Mouse (Mus musculus) forebrain, embryonic 13.5 days (tissue): ENCODE measurements around the gene Ascc1. TPM values are rescaled to one million over a fixed set of nuclear protein-coding genes. Genes with fewer than 3 reads are reported as not detected.
"Not testable (repeated sequence)": the region's sequence is repeated elsewhere in the genome, so short reads cannot be mapped to it uniquely, and the experiment has no call there.

ENCODE experiments used
- ATAC-seq: fragments of 200-750 bp; cut with Nextera tagmentation; 2 replicates; pipeline ENCODE4 v1.8.0; 2017
- H3K27ac ChIP-seq: fragments of 300-500 bp; sonication (generic); 2 replicates; pipeline ENCODE4 v1.5.1; 2015; ENCODE audit warnings: inconsistent platforms, mild to moderate bottlenecking, moderate library complexity
- H3K27me3 ChIP-seq: fragments of 300-500 bp; sonication (generic); 2 replicates; pipeline ENCODE4 v1.6.1; 2015; ENCODE audit warnings: mild to moderate bottlenecking, inconsistent platforms
- H3K36me3 ChIP-seq: fragments of 300-500 bp; sonication (generic); 2 replicates; pipeline ENCODE4 v1.6.1; 2015; ENCODE audit warnings: mild to moderate bottlenecking, inconsistent platforms; ENCODE audit not compliant: poor library complexity, severe bottlenecking
- H3K4me1 ChIP-seq: fragments of 300-500 bp; sonication (generic); 2 replicates; pipeline ENCODE4 v1.6.1; 2015; ENCODE audit warnings: inconsistent platforms
- H3K4me2 ChIP-seq: fragments of 300-500 bp; sonication (generic); 2 replicates; pipeline ENCODE4 v1.6.1; 2015; ENCODE audit warnings: inconsistent platforms, mild to moderate bottlenecking, moderate library complexity
- H3K4me3 ChIP-seq: fragments of 300-500 bp; sonication (generic); 2 replicates; pipeline ENCODE4 v1.5.1; 2015; ENCODE audit warnings: mild to moderate bottlenecking, inconsistent platforms
- H3K9ac ChIP-seq: fragments of 300-500 bp; sonication (generic); 2 replicates; pipeline ENCODE4 v1.6.1; 2015; ENCODE audit warnings: mild to moderate bottlenecking, inconsistent platforms
- H3K9me3 ChIP-seq: fragments of 300-500 bp; sonication (generic); replicated peaks from 2 replicates; pipeline ENCODE4 v1.6.1; 2016; ENCODE audit warnings: inconsistent platforms
- WGBS: fragments of 180-500 bp; shearing (Covaris S2); methylation state at CpG from one replicate; pipeline ENCODE4 v1.1.7; 2015; 5-methylcytosine and 5-hydroxymethylcytosine counted together
- polyA plus RNA-seq: library from polyadenylated mRNA; unstranded; fragments of >200 nt; fragmentation: Nextera tagmentation; extraction: Ambion mirVana; gene quantifications from 2 replicates; pipeline ENCODE4 v1.2.1, GENCODE M21; 2015

The Ascc1 gene
- polyA plus RNA-seq, 1 experiment from 2014 or later: 43.1 TPM

DNA sequence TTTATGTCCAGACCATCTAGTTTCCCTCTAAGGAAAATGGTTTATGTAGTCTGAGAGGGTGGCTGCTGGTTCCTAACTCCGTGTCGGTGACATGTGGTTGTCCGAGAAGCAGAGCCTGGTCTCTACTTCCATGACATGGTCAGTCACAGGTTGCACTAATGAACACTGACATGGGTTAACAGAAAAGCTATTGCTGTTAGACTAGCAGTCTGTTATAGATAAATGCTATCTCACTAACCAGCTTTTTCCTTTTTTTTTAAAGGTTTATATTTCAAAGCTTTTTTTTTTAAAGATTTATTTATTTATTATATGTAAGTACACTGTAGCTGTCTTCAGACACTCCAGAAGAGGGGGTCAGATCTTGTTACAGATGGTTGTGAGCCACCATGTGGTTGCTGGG, 3.5 kb upstream of the Ascc1 start:
- Histone ChIP-seq H3K27me3 (no peaks in the 10 kb centered on the region), H3K9me3 (no peaks in the 10 kb centered on the region), H3K9ac (no peak overlapping the region), H3K27ac (no peak overlapping the region), H3K36me3 (peaks cover 37% of the 10 kb centered on the region), H3K4me3 (no peak overlapping the region), H3K4me1 (peaks cover 23% of the 10 kb centered on the region), H3K4me2 (no peak overlapping the region)
- 91% methylated on average over 3 of the region's 3 CpGs for WGBS
- no peak for ATAC-seq

- H3K4me3 ChIP-seq: peak overlapping the region; percentile 57
- H3K27ac ChIP-seq: not testable (repeated sequence)
Observed at GRCm38 (mm10) chr10:60001663-60002062, 942 bp upstream of the Ascc1 start.

DNA sequence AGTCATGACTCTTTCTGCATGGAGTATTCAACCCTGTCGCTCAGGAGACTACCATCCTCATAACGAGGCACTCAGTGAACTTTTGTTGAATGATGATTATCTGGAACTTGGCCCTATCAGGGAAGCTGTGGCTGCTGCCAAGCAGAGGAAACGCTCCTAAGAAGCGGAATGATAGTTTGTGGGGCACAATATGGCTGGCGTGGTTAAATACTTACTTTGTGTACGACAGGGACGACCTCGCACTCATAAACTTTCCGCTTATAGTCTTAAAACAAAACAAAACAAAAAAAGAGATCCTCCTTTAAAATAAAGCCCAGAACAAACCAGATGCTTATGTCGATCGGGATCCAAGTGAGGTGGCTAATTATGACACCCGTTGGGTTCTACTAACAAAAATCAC, 402 bp upstream of the Ascc1 start:
- peaks cover 15% of the 10 kb centered on the region for H3K36me3 ChIP-seq
- WGBS: 3% methylated on average over 12 of the region's 12 CpGs
- peaks cover 23% of the 10 kb centered on the region for H3K4me1 ChIP-seq
- H3K27ac ChIP-seq: peak overlapping the region; percentile 97
- peak overlapping the region; percentile 57 for H3K4me3 ChIP-seq
- no peaks in the 10 kb centered on the region for H3K27me3 ChIP-seq
- no peaks in the 10 kb centered on the region for H3K9me3 ChIP-seq
- peak overlapping the region; percentile 88 for H3K4me2 ChIP-seq
- peak overlapping the region; percentile 77 for H3K9ac ChIP-seq
- ATAC-seq: no peak

More at GRCm38 (mm10) chr10:60001663-60002062, 942 bp upstream of the Ascc1 start:
- peaks cover 23% of the 10 kb centered on the region for H3K4me1 ChIP-seq
- 87% methylated on average over 8 of the region's 8 CpGs for WGBS
- not testable (repeated sequence) for H3K27me3 ChIP-seq, H3K9me3 ChIP-seq, ATAC-seq
- H3K36me3 ChIP-seq: peaks cover 15% of the 10 kb centered on the region
- peak overlapping the region; percentile 88 for H3K4me2 ChIP-seq
- H3K9ac ChIP-seq: peak overlapping the region; percentile 77; the same call in 1 of the 2 replicates

DNA sequence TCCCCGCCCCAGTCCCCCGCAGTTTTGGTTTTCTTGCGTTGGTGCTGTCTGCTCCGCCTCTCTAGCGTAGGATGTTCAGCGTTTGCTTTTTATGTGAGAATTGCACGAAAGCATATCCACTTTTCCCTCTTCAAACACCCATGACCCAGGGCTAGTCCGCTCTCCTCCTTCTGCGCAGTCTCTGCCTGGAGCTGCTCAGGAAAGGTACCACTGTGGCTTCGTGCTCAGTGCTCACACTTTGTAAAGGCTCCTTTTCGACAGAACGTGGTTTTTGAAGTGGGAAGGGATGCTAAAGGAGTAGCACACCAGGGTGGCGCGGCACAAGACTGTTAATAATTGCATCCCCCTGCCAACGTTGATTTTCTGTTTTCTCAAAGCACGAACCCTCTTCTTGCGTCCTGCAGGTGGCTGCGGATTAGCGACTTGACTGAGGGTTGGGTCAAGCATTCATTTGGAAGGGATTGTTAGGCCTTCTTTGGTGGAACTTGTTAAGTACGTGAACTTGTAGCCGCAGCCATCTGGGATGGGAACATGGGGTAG, 678 bp downstream of the Ascc1 start:
- Histone ChIP-seq H3K36me3 (peaks cover 21% of the 10 kb centered on the region), H3K9me3 (no peaks in the 10 kb centered on the region), H3K4me3 (peak overlapping the region; percentile 57), H3K9ac (peak overlapping the region; percentile 77), H3K27me3 (no peaks in the 10 kb centered on the region), H3K27ac (peak overlapping the region; percentile 97), H3K4me2 (peak overlapping the region; percentile 88), H3K4me1 (peaks cover 22% of the 10 kb centered on the region)
- WGBS: 0% methylated on average over 21 of the region's 21 CpGs
- no peak for ATAC-seq

DNA sequence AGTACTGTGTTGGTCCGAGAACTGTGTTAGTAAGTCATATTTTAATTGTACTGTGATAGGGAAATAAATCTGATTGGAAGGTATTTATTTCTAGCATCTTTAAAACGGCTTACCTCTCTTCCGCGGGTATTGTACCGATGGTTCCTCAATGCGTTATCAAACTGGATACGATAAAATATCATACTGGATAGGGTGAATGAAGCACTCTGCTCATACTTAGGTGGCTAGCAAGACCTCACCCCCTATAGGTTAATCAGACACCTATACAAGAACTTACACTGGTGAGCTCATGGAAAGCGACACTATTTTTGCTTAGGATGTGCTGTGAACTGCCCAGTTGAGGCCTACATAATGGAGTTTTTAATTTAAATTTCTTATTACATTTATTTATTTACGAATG, 1.2 kb downstream of the Ascc1 start:
- H3K36me3 ChIP-seq: peaks cover 26% of the 10 kb centered on the region
- no peak for ATAC-seq
- 70% methylated on average over 9 of the region's 9 CpGs for WGBS
- H3K27ac ChIP-seq: peak overlapping the region; percentile 97
- H3K4me3 ChIP-seq: peak overlapping the region; percentile 57
- H3K4me1 ChIP-seq: peaks cover 20% of the 10 kb centered on the region
- H3K4me2 ChIP-seq: peak overlapping the region; percentile 88
- H3K27me3 ChIP-seq: no peaks in the 10 kb centered on the region
- peak overlapping the region; percentile 77 for H3K9ac ChIP-seq
- no peaks in the 10 kb centered on the region for H3K9me3 ChIP-seq

DNA sequence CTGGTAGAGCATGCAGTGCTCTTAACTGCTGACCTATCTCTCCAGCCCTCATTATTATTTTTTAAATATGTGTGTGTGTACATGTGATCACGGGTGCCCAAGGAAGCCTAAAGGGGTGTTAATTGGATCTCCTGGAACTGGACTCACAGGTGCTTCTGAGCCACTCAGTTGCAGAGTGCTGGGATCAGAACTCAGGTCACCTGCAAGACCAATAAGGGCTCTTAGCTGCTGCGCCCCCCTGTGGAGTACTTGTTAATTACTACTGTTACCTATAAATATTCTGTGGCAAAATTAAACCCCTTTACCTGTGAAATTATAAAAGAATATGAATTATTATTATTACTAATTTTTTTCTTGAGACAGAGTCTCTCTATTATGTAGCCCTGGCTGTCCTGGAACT, 2.7 kb downstream of the Ascc1 start:
- no peak overlapping the region for H3K4me3 ChIP-seq
- no peaks in the 10 kb centered on the region for H3K9me3 ChIP-seq
- peaks cover 20% of the 10 kb centered on the region for H3K4me1 ChIP-seq
- 61% methylated on average over 2 of the region's 2 CpGs for WGBS
- no peak for ATAC-seq
- no peaks in the 10 kb centered on the region for H3K27me3 ChIP-seq
- H3K36me3 ChIP-seq: peaks cover 23% of the 10 kb centered on the region
- H3K9ac ChIP-seq: no peak overlapping the region
- H3K4me2 ChIP-seq: no peak overlapping the region
- H3K27ac ChIP-seq: no peak overlapping the region

- H3K27ac ChIP-seq: no peak overlapping the region
- peaks cover 16% of the 10 kb centered on the region for H3K36me3 ChIP-seq
- H3K4me1 ChIP-seq: no peaks in the 10 kb centered on the region; the same call in 1 of the 2 replicates
- H3K4me3 ChIP-seq: no peak overlapping the region
- H3K27me3 ChIP-seq: no peaks in the 10 kb centered on the region
- 97% methylated on average over 2 of the region's 3 CpGs for WGBS
- no peak overlapping the region for H3K4me2 ChIP-seq
- no peaks in the 10 kb centered on the region for H3K9me3 ChIP-seq
- ATAC-seq: no peak
- no peak overlapping the region for H3K9ac ChIP-seq
Observed at GRCm38 (mm10) chr10:60009115-60009514, 6.5 kb downstream of the Ascc1 start.

GRCm38 (mm10) chr10:60016223-60016622, 13.6 kb downstream of the Ascc1 start:
- WGBS: 92% methylated on average over 6 of the region's 6 CpGs
- Histone ChIP-seq H3K9ac (no peak overlapping the region), H3K4me3 (no peak overlapping the region), H3K4me1 (no peaks in the 10 kb centered on the region), H3K27me3 (no peaks in the 10 kb centered on the region), H3K27ac (no peak overlapping the region), H3K36me3 (peaks cover 32% of the 10 kb centered on the region), H3K4me2 (no peak overlapping the region), H3K9me3 (no peaks in the 10 kb centered on the region)
- ATAC-seq: no peak

- Histone ChIP-seq H3K4me1 (no peaks in the 10 kb centered on the region), H3K4me2 (no peak overlapping the region), H3K36me3 (peaks cover 36% of the 10 kb centered on the region), H3K9ac (no peak overlapping the region), H3K4me3 (no peak overlapping the region), H3K9me3 (no peaks in the 10 kb centered on the region), H3K27ac (no peak overlapping the region), H3K27me3 (no peaks in the 10 kb centered on the region)
- WGBS: 82% methylated on average over 2 of the region's 2 CpGs
- no peak for ATAC-seq
Observed at GRCm38 (mm10) chr10:60019299-60019698, 16.7 kb downstream of the Ascc1 start.

DNA sequence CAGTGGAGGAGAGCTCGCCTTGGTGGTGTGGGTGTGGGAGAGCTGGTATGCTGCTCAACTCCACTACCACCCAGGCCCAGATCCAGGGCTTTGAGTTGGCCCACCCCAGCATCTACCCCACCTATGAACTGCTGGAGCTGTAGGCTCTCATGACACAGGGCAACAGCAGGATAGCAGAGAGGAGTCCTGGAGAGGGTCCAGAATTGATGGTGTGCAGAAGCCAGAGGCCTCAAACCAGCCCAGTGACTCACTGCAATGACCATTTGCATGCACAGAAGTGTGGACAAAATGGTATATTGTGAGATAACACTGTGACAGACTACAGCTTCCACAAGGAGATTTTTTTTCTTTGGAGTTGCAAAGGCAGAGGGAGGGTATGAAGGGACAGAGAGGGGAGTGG, 21.1 kb downstream of the Ascc1 start:
- Histone ChIP-seq H3K9ac (no peak overlapping the region), H3K27me3 (no peaks in the 10 kb centered on the region), H3K9me3 (no peaks in the 10 kb centered on the region), H3K4me1 (peaks cover 25% of the 10 kb centered on the region), H3K27ac (no peak overlapping the region), H3K4me2 (no peak overlapping the region), H3K36me3 (peaks cover 16% of the 10 kb centered on the region), H3K4me3 (no peak overlapping the region)
- WGBS: 81% methylated on average over 1 of the region's 1 CpGs
- ATAC-seq: no peak

DNA sequence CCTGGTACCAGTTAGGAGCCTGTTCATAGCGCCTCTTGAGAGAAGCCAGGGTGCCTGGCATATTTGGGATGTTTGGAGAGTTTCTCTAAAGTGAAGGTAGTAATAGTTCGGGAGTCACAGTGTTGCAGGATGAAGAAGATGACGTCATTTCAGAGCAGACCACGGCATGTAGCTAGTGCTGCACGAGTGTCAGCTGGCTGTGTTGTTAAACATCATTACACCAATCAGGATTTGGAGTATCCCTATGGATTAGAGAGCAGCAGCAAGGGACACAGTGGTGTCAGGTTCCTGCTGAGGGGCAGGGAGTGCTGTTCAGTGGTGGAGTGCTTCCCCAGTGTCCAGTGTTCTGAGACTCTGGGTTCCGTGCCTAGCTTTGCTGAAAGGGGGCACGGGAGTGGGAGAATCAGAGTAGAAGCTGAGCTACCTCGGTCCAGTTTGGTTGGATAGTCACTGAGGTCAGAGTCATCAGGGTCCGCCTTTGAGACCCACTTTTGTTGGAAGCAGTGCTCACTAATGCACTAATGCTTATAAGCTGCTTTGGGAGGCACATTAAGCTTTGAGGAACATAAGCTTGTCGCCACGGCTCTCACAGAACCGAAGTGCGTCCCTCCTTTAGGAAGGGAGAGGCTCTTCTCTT, 24.3 kb downstream of the Ascc1 start:
- no peak overlapping the region for H3K27ac ChIP-seq
- peak; percentile 31; the same call in 1 of the 2 replicates for ATAC-seq

GRCm38 (mm10) chr10:60027619-60028084, 25.0 kb downstream of the Ascc1 start:
- 23% methylated on average over 2 of the region's 2 CpGs for WGBS
- Histone ChIP-seq H3K4me2 (no peak overlapping the region), H3K4me1 (peaks cover 44% of the 10 kb centered on the region), H3K27ac (peak overlapping the region; percentile 57; the same call in 1 of the 2 replicates), H3K36me3 (peaks cover 5% of the 10 kb centered on the region), H3K27me3 (no peaks in the 10 kb centered on the region), H3K4me3 (no peak overlapping the region), H3K9me3 (no peaks in the 10 kb centered on the region), H3K9ac (no peak overlapping the region)
- ATAC-seq: peak; percentile 41; the same call in 1 of the 2 replicates

More for the DNA sequence above, 24.3 kb downstream of the Ascc1 start:
- H3K9me3 ChIP-seq: no peaks in the 10 kb centered on the region
- no peak overlapping the region for H3K4me2 ChIP-seq
- H3K4me3 ChIP-seq: no peak overlapping the region
- H3K9ac ChIP-seq: no peak overlapping the region
- H3K27me3 ChIP-seq: no peaks in the 10 kb centered on the region
- peaks cover 36% of the 10 kb centered on the region for H3K4me1 ChIP-seq
- WGBS: 44% methylated on average over 13 of the region's 13 CpGs
- peaks cover 11% of the 10 kb centered on the region for H3K36me3 ChIP-seq
